Mouse (Mus musculus): ENCODE results near the gene Ebf1.

Gene Ebf1

DNA sequence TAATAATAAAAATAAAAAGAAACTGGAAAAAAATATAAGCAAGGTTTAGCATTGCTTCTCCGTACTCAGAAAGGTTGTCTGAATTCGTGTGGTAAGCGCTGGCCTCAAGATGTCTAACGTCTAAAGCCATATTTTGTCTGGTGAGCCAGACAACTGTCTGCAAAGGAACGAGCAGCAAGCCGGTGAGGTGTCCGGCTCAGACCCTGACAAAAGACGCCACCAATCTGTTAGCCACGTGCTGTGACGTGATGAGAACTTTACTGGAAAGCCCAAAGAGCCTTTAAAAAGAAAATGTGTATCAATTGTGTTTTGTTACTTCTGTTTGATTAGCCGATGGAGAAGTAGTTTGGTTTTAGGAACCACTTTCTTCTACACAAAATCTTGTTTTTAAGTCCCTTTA lies 390.2 kb downstream of the Ebf1 start:
- DNase-seq (ENCODE audit: low read depth, low spot score), result no peak
- Histone ChIP-seq H3K36me3 (ENCODE audit: control insufficient read depth, insufficient read depth, low read length, poor library complexity, severe bottlenecking) (peaks cover 5% of the 10 kb centered on the region), H3K27me3 (ENCODE audit: control insufficient read depth, insufficient read depth, low read length, poor library complexity, severe bottlenecking) (no peaks in the 10 kb centered on the region)

DNA sequence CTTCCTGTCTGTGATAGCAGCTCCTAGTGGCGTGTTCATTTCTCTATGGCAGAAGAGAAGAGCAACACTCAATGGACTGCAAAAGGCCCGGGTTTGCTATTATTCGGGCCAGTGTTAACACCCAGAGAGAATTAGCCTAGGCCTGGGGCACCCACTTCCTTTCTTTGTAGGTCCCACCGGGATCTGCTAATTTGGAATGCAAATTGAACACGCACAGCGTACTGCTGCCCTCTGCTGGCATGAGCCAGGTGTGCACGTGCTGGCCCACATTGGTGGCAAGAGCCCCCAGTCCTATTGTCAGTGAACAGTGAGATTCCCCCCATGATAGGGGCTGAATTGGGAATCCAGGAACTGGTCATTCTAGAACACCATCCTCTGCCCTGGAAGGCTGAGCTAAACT lies 391.0 kb downstream of the Ebf1 start:
- DNase-seq (ENCODE audit: low read depth, low spot score), result peak; percentile 89
- H3K36me3 ChIP-seq (ENCODE audit: control insufficient read depth, insufficient read depth, low read length, poor library complexity, severe bottlenecking), result peaks cover 5% of the 10 kb centered on the region
- H3K27me3 ChIP-seq (ENCODE audit: control insufficient read depth, insufficient read depth, low read length, poor library complexity, severe bottlenecking), result no peaks in the 10 kb centered on the region

DNA sequence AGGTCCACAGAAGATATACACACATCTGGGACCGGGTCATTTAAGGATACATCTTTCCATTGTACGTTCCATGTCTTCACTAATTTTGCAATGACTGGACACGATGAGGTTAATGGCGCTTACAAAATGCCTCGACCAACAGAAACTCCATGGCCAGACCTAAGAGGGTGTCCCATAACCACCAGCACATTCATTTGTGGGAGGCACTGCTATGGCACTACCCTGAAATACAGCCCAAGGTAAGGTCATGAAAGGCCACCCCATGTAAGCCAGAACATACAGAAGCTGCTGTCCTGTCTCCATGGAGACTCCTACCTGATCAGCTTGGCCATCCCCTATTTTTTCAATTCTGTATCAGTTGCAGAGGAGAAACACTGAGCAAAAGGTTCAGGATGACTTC lies 391.6 kb downstream of the Ebf1 start:
- no peak for DNase-seq (ENCODE audit: low read depth, low spot score)
- Histone ChIP-seq H3K27me3 (ENCODE audit: control insufficient read depth, insufficient read depth, low read length, poor library complexity, severe bottlenecking) (no peaks in the 10 kb centered on the region), H3K36me3 (ENCODE audit: control insufficient read depth, insufficient read depth, low read length, poor library complexity, severe bottlenecking) (peaks cover 5% of the 10 kb centered on the region)

DNA sequence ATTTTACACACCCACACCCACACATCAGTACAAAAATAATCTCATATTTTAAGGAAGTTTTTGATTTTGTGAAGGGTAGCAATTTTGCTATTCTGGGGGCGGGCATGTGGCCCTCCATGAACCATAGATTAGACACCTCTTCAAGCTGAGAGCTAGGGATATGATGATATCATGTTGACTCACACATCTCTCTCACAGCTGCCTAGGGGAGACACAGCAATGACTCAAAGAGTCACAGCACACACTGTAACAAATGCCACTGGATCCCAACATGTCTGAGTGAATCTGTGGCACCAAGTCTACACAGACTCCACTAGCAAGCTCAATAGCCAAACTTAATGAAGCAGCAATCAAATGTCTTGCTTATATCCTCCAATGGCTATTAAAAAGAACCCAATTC lies 395.0 kb downstream of the Ebf1 start:
- Histone ChIP-seq H3K27me3 (ENCODE audit: control insufficient read depth, insufficient read depth, low read length, poor library complexity, severe bottlenecking) (no peaks in the 10 kb centered on the region), H3K36me3 (ENCODE audit: control insufficient read depth, insufficient read depth, low read length, poor library complexity, severe bottlenecking) (no peaks in the 10 kb centered on the region)
- no peak for DNase-seq (ENCODE audit: low read depth, low spot score)

DNA sequence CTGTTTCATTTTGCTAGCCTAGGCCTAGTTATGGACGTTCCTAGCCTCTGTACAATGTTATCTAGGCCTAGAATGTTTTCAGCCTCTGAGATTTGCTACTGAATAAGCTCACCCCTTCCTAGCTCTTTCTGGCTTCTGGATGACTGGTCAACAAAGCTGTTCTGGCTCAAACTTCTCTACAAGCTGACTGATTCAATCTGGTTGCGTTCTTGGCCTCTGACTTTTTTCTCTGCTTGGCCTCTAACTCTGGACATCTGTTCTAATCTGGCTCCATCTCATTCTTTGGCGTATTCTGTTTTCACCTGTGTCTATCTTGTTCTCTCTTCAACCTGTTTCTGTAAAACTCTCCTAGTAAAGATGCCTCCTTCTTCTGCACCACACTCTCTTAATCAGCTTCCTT lies 400.4 kb downstream of the Ebf1 start:
- Histone ChIP-seq H3K27me3 (ENCODE audit: control insufficient read depth, insufficient read depth, low read length, poor library complexity, severe bottlenecking) (no peaks in the 10 kb centered on the region), H3K36me3 (ENCODE audit: control insufficient read depth, insufficient read depth, low read length, poor library complexity, severe bottlenecking) (no peaks in the 10 kb centered on the region)
- DNase-seq (ENCODE audit: low read depth, low spot score), result no peak

DNA sequence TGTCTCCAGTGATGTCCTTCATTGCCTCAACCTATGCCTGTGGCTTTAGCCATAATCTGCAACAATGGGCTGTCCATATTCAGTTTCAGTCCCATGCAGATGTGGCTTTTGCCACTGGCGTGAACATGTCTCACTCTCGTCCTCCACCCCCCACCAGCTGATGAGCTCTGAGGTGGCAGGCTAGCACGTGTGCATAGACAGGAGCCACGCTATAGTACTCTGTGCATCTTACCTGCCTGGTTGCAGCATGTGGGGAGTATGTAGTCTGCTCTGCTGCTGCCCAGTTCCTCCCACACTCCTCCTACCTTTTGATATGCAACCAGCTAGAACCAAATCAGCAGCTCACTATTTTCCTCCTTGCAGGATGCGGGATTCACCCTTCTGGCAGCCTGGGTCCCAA lies 408.9 kb downstream of the Ebf1 start:
- H3K27me3 ChIP-seq (ENCODE audit: control insufficient read depth, insufficient read depth, low read length, poor library complexity, severe bottlenecking), result no peaks in the 10 kb centered on the region
- no peak for DNase-seq (ENCODE audit: low read depth, low spot score)
- H3K36me3 ChIP-seq (ENCODE audit: control insufficient read depth, insufficient read depth, low read length, poor library complexity, severe bottlenecking), result no peaks in the 10 kb centered on the region

DNA sequence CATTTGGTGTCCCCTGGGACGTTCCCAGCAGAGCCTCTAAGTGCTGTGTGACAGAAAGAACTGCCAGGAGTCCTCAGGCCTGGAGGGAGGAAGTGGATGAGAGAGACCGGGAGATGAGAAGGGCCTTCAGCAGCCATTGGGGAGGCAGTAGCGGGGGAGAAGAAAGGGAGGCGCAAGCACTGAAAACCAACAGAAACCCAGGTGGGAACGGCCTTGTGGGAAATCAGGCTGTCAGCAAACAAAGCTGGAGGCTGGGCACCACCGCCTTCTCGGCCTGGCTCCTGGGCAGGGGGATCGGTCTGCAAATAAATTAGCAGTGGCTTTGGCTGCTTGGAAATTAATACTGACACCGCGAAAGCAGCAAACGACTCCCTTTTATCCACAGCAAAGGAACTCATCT lies 409.6 kb downstream of the Ebf1 start:
- no peak for DNase-seq (ENCODE audit: low read depth, low spot score)
- Histone ChIP-seq H3K36me3 (ENCODE audit: control insufficient read depth, insufficient read depth, low read length, poor library complexity, severe bottlenecking) (no peaks in the 10 kb centered on the region), H3K27me3 (ENCODE audit: control insufficient read depth, insufficient read depth, low read length, poor library complexity, severe bottlenecking) (no peaks in the 10 kb centered on the region)

DNA sequence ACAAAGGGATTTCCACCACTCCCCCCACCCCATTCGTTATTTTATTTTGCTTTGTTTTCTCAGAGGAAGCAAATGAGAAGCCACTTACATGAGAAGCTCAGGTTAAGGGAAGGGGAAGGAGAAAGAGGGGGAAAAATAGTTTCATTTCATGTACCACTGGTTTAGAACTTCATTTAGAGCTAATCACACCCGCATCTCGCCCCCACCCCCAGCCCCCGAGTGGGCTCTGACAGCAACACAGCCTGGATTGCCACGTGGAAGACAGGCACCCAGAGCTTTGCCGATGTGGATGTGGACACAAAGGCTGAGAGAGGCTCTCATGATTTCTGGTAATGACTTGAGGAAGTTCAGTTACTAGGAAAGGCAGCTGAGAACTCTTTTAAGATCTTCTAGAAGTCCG lies 410.0 kb downstream of the Ebf1 start:
- DNase-seq (ENCODE audit: low read depth, low spot score), result no peak
- Histone ChIP-seq H3K27me3 (ENCODE audit: control insufficient read depth, insufficient read depth, low read length, poor library complexity, severe bottlenecking) (no peaks in the 10 kb centered on the region), H3K36me3 (ENCODE audit: control insufficient read depth, insufficient read depth, low read length, poor library complexity, severe bottlenecking) (no peaks in the 10 kb centered on the region)

DNA sequence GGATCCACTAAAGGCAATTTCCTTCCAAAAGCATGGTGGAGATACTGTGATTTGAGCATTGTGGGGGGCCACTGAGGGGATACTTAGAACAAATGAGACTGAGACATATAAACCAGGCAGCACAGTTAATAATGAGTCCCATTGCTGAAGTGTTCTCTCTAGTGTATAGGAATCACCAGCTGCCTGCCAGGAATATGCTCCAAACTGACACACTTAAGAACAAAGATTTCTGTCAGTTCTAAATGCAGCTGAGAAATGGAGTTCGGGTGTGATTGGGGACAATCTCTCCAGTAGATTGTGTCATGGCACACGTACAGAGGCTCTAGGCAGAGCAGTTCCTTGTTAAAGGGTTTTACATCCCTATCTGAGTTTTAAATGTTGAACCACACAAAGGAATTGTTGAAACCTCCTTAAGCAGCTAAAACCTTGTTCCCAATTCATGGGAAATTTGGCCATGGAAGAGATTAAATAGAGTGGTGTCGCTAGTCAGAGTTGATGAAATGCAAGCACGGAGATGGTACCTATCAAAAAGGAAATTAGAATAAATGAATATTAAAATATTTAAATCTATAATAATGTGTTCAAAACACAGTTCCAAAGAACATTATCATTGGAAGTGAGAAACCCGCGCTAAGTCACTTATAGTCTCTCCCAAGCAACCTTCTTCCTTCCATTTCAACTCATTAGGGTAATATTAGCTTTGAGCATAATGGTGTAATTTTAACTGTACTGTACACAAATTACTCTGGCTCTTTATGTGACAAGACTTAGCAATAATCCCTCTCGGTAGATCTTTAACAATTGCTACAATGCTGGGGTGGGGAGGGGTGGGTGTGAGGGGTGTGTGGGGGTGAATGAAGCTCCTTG lies 438.9 kb downstream of the Ebf1 start:
- DNase-seq (ENCODE audit: low read depth, low spot score), result no peak
- Histone ChIP-seq H3K36me3 (ENCODE audit: control insufficient read depth, insufficient read depth, low read length, poor library complexity, severe bottlenecking) (no peaks in the 10 kb centered on the region), H3K27me3 (ENCODE audit: control insufficient read depth, insufficient read depth, low read length, poor library complexity, severe bottlenecking) (no peaks in the 10 kb centered on the region)

Data from splenic B cell, adult 2 months (primary cell).